Mouse (Mus musculus): ENCODE data around the gene Filip1l. TPM values are rescaled to one million over a fixed set of nuclear protein-coding genes. Genes with fewer than 3 reads are reported as not detected.

Filip1l gene
- polyA plus RNA-seq, 1 experiment from 2014 or later: 6.6 TPM

DNA sequence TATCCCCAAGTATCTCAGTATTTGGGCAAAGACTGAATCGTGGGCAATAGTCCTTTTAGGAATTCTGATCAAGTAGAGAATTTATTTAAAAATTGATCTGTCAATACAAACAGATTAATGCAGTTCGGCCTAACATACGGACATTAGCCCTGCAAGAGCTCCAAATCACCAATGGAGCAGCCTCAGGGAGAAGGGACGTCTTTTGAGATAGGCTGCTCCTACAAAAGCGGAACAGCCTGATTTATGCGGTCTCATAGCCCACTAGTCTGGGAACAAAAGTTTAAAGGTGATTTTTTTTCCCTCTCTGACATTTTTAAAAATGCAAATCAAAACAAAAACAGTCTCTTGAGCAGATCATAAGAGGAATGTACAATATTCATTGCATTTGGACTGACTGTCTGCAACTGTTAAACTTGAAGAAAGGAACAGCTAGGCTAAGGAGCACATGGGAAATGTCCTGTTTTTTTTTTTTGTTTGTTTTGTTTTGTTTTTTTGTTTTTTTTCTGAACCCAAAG lies 202.1 kb downstream of the Filip1l start:
- H3K9me3 ChIP-seq: no peaks in the 10 kb centered on the region
- H3K36me3 ChIP-seq (replicated peaks): no peaks in the 10 kb centered on the region
- H3K4me3 ChIP-seq (replicated peaks): no peak overlapping the region
- no peaks in the 10 kb centered on the region for H3K4me1 ChIP-seq
- no peak overlapping the region for H3K27ac ChIP-seq
- no peaks in the 10 kb centered on the region for H3K27me3 ChIP-seq
- no peak overlapping the region for H3K4me2 ChIP-seq
- H3K9ac ChIP-seq: no peak overlapping the region
- WGBS: 80% methylated on average over 6 of the region's 6 CpGs
- ATAC-seq (ENCODE audit: low FRiP score): no peak

DNA sequence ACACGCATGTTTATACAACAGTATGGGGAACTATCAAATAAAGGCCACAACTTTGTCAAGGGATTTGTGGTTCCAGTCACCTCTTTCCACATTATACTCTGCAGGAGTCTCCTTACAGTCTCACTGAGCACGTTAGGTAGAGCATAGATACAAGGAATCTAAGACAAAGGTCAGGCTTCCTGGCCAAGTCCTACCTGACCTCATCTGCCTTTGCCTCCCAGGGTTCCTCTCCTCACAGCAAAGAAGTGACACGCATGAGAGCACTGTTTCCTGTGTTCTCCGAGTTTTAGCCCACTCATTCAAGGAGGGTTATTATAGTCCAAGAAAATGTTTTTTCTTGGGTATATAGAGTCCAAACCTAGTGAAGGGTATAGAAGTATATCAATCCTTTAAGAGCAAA lies 202.8 kb downstream of the Filip1l start:
- H3K4me3 ChIP-seq (replicated peaks): no peak overlapping the region
- no peak for ATAC-seq (ENCODE audit: low FRiP score)
- WGBS: 68% methylated on average over 4 of the region's 4 CpGs

DNA sequence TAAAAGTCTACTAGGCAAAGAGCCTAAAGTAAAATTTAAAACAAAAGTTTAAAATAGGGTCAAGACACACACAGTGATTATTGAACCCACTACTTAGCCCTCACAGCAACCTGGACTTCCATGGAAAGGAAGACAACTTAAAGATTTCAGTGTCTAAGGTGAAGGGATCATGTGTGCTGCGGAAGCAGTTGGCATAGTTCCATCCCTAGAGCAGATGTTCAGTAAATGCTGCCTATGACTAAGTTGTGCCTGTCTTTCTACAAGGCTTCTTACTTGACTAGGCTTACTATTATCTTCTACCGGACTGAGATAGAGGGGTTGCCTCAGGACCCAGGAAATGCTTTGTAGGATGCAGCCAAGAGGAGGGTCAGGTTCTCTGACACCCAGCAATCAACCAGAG lies 203.4 kb downstream of the Filip1l start:
- no peaks in the 10 kb centered on the region for H3K36me3 ChIP-seq (replicated peaks)
- no peak overlapping the region for H3K4me3 ChIP-seq (replicated peaks)
- ATAC-seq (ENCODE audit: low FRiP score): no peak
- WGBS: 91% methylated on average over 2 of the region's 2 CpGs
- H3K9ac ChIP-seq: no peak overlapping the region
- no peak overlapping the region for H3K4me2 ChIP-seq
- no peaks in the 10 kb centered on the region for H3K4me1 ChIP-seq
- H3K9me3 ChIP-seq: no peaks in the 10 kb centered on the region
- no peak overlapping the region for H3K27ac ChIP-seq
- H3K27me3 ChIP-seq: no peaks in the 10 kb centered on the region

More for the DNA sequence above, 202.8 kb downstream of the Filip1l start:
- H3K9ac ChIP-seq: no peak overlapping the region
- H3K9me3 ChIP-seq: no peaks in the 10 kb centered on the region
- no peaks in the 10 kb centered on the region for H3K4me1 ChIP-seq
- H3K4me2 ChIP-seq: no peak overlapping the region
- H3K36me3 ChIP-seq (replicated peaks): no peaks in the 10 kb centered on the region
- H3K27me3 ChIP-seq: no peaks in the 10 kb centered on the region
- H3K27ac ChIP-seq: no peak overlapping the region

DNA sequence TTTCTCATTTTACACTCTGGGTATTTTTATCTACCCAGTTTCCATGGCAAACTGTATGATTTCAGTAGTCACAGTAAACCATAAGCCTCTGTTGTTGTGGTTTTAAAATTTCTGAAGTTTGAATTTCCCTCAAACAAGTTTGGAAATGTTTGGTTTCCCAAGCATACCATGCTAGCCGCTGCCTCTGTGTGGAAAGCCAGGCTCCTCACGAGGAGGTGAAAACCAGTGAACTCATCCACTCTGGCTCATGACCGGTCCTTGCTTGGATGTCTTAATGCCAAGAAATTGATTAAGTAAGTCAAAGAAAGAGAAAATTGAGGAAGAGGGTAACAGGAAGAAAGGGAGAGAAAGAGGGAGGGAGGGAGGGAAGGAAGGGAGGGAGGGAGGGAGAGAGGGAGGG lies 205.4 kb downstream of the Filip1l start:
- Histone ChIP-seq H3K4me1 (no peaks in the 10 kb centered on the region), H3K27ac (no peak overlapping the region), H3K9me3 (no peaks in the 10 kb centered on the region), H3K4me3 (replicated peaks) (no peak overlapping the region), H3K9ac (no peak overlapping the region), H3K4me2 (no peak overlapping the region), H3K27me3 (no peaks in the 10 kb centered on the region), H3K36me3 (replicated peaks) (no peaks in the 10 kb centered on the region)
- ATAC-seq (ENCODE audit: low FRiP score): no peak
- 83% methylated on average over 3 of the region's 3 CpGs for WGBS

DNA sequence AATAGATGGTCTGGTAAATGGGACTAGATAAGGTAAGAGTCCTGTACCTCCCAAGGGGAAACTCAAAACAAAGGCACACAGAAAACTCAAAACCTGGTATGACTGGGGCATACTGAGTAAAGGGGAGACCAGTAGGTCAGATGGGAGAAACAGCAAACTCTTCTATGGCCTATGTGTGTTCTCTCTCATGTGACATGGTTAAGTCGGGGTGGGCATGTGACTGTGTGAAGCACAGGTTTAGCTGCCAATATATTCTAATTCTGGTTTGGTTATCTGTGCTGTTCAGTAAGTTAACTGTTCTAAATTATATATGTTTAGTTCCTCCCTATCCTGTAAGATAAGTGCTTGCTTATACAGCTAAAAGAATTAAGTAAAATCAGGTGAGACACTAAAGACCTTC lies 207.3 kb downstream of the Filip1l start:
- ATAC-seq (ENCODE audit: low FRiP score): no peak
- H3K36me3 ChIP-seq (replicated peaks): no peaks in the 10 kb centered on the region
- H3K4me3 ChIP-seq (replicated peaks): no peak overlapping the region
- H3K9ac ChIP-seq: no peak overlapping the region
- H3K27ac ChIP-seq: no peak overlapping the region
- no peak overlapping the region for H3K4me2 ChIP-seq
- no peaks in the 10 kb centered on the region for H3K27me3 ChIP-seq
- H3K9me3 ChIP-seq: no peaks in the 10 kb centered on the region
- H3K4me1 ChIP-seq: no peaks in the 10 kb centered on the region
- 85% methylated on average over 1 of the region's 1 CpGs for WGBS

DNA sequence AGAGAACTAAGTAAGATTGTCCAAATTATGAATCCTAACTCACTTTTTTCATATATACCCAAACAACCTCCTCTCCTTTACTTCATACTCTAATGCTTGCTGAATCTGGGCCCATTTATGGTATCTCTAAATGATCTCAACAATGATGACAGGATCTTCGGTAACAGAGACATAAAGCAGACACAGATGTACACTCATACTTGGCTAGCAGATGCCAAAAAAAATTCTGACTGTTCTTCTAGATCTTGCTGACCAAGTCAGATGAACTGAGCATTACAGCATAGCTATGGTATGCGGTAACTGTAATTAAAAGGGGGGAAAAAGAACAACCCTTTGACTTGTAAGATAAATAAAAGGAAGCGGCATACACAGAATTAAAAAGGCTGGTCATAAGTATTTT lies 210.6 kb downstream of the Filip1l start:
- Histone ChIP-seq H3K9ac (no peak overlapping the region), H3K4me1 (no peaks in the 10 kb centered on the region), H3K27me3 (no peaks in the 10 kb centered on the region), H3K9me3 (no peaks in the 10 kb centered on the region), H3K4me2 (no peak overlapping the region), H3K36me3 (replicated peaks) (no peaks in the 10 kb centered on the region), H3K27ac (no peak overlapping the region), H3K4me3 (replicated peaks) (no peak overlapping the region)
- no peak for ATAC-seq (ENCODE audit: low FRiP score)
- 87% methylated on average over 3 of the region's 3 CpGs for WGBS

DNA sequence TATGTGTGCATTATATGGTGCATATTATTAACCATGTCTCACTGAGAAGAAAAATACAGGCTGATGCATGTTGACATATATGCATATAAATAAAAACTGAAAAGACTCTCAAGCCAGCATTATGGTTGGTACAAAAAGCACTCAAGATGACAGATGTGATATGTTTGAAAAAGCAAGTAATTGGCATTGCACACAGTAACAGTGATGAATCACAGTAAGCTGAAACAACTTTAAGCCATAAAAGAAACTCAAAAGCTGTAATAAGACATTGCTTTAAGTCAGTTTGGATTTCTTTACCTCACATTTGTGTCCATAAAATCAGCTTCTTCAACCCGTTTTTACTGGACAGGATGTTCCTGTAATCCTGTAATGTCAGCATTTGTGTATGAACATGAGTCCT lies 211.9 kb downstream of the Filip1l start:
- ATAC-seq (ENCODE audit: low FRiP score): no peak
- Histone ChIP-seq H3K27ac (no peak overlapping the region), H3K27me3 (no peaks in the 10 kb centered on the region), H3K9ac (no peak overlapping the region), H3K36me3 (replicated peaks) (no peaks in the 10 kb centered on the region), H3K4me2 (no peak overlapping the region), H3K9me3 (no peaks in the 10 kb centered on the region), H3K4me3 (replicated peaks) (no peak overlapping the region), H3K4me1 (no peaks in the 10 kb centered on the region)
- 79% methylated on average over 1 of the region's 1 CpGs for WGBS

DNA sequence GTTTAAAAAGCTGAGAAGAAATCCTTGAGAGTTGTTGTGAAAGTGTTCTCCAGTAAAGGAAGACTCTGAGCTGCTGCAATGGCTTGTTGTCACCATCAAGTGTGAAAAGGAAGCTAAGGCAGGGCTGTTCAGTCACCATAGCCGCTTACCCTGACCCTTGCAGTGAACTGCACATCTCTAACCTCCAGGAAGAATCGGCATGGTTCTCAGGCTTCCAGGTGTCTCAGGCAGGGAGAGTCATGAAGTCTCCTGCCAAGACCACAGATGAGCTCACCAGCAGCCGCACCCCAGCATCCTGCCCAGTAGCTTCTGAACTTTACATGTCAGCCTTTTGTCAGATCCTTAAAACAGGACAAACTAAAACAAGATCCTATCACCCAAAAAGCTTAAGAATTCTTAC lies 213.3 kb downstream of the Filip1l start:
- Histone ChIP-seq H3K4me3 (replicated peaks) (no peak overlapping the region), H3K4me2 (no peak overlapping the region), H3K9me3 (no peaks in the 10 kb centered on the region), H3K27me3 (no peaks in the 10 kb centered on the region), H3K4me1 (no peaks in the 10 kb centered on the region), H3K9ac (no peak overlapping the region), H3K27ac (no peak overlapping the region), H3K36me3 (replicated peaks) (no peaks in the 10 kb centered on the region)
- WGBS: 93% methylated on average over 3 of the region's 3 CpGs
- ATAC-seq (ENCODE audit: low FRiP score): no peak

DNA sequence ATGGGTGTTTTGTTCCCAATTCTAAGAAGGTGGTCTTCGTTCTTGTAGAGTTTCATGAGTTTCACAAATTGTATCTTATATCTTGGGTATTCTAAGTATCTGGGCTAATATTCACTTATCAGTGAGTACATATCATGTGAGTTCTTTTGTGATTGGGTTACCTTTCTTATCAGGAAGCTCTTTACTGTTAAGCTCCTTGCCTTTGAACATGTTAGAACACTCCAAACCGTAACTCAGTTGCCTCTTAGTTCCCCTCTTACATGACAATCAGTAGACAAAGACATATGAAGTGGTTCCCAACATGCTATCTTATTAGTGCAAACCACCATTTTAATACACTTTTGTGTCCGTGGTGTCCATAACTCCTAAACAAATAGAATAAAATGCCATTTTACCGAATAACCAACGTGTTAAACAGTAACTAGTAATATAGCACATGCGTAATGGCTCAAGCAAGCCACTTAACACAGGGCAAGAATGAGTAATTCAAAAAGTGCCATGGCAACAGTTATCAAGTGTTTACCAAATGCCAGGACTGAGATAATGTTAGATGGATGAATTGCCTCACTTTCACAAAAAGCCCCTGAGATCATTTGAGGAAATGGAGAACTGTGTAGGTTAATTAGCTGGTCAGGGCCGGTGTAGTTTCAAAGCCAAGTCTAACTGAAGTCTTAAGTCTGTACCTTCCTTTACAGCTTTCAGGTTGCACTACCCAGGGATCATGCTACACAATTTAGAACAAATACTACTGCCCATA lies 215.9 kb downstream of the Filip1l start:
- WGBS: 88% methylated on average over 7 of the region's 7 CpGs

DNA sequence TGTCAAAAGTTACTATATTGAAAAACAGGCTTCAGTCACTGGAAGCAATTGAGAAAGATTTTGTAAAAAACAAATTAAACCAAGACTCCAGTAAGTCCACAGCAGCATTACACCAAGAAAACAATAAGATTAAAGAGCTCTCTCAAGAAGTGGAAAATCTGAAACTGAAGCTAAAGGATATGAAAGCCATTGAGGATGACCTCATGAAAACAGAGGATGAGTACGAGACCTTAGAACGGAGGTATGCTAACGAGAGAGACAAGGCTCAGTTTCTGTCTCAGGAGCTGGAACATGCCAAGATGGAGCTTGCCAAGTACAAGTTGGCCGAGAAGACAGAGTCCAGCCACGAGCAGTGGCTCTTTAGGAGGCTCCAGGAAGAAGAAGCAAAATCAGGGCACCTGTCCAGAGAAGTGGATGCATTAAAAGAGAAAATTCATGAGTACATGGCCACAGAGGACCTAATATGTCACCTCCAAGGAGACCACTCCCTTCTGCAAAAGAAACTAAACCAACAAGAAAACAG lies 218.0 kb downstream of the Filip1l start:
- Histone ChIP-seq H3K36me3 (replicated peaks) (no peaks in the 10 kb centered on the region), H3K27ac (no peak overlapping the region), H3K9ac (no peak overlapping the region), H3K4me2 (no peak overlapping the region), H3K4me1 (no peaks in the 10 kb centered on the region), H3K9me3 (no peaks in the 10 kb centered on the region), H3K4me3 (replicated peaks) (no peak overlapping the region), H3K27me3 (no peaks in the 10 kb centered on the region)
- WGBS: 83% methylated on average over 5 of the region's 5 CpGs
- no peak for ATAC-seq (ENCODE audit: low FRiP score)

More for the DNA sequence above, 215.9 kb downstream of the Filip1l start:
- H3K9ac ChIP-seq: no peak overlapping the region
- ATAC-seq (ENCODE audit: low FRiP score): no peak
- no peak overlapping the region for H3K27ac ChIP-seq
- no peaks in the 10 kb centered on the region for H3K4me1 ChIP-seq
- H3K36me3 ChIP-seq (replicated peaks): no peaks in the 10 kb centered on the region
- no peaks in the 10 kb centered on the region for H3K9me3 ChIP-seq
- H3K4me3 ChIP-seq (replicated peaks): no peak overlapping the region
- no peak overlapping the region for H3K4me2 ChIP-seq
- H3K27me3 ChIP-seq: no peaks in the 10 kb centered on the region

DNA sequence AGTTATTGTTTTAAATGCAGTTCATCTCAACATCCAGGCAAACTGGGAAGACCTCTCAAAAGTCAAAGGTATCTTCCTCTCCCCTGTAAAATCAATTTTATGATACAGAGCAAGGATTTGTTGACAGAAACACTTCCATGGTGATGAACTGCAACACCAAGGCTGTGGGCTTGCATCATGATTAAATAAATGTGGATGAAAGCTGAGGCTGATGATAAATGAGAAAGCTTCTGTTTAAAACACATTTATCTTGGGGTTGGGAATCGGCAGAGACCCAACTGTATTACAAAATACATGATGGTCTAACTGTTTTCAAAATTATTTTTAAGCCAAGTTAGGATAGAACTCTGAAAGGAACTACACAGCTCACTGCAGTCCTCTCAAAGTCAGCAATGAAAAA lies 220.9 kb downstream of the Filip1l start:
- Histone ChIP-seq H3K9ac (no peak overlapping the region), H3K27me3 (no peaks in the 10 kb centered on the region), H3K4me3 (replicated peaks) (no peak overlapping the region), H3K4me2 (no peak overlapping the region), H3K4me1 (no peaks in the 10 kb centered on the region), H3K27ac (no peak overlapping the region), H3K36me3 (replicated peaks) (no peaks in the 10 kb centered on the region), H3K9me3 (no peaks in the 10 kb centered on the region)
- WGBS: 93% methylated on average over 1 of the region's 1 CpGs
- no peak for ATAC-seq (ENCODE audit: low FRiP score)

DNA sequence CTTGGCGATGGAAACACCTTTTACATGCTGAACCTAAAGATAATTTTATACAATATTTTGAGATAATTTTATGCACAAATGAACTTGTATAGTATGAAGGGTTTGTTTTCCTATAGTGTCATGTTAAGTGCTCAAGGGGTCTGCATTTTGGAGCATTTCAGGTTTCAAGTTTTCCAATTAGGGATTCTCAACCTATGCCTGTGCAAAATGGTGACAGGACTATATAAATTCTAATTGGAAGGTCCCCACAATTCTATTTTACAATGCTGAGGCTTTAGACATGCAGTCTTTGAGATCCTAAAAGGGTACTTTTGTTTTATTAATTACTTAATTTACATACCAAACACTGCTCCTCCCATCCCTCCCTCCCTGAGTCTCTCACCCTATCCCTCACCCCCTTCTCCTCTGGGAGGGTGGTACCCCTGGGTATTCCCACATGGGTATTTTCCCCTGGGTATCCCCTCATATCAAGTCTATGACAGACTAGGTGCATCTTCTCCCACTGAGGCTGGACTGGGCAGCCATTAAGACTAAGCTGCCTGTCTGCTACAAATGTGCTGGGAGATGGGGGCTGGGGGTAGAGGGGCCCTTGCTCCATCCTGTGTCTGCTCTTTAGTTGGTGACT lies 223.0 kb downstream of the Filip1l start:
- peak; percentile 60; the same call in 1 of the 2 replicates for ATAC-seq (ENCODE audit: low FRiP score)
- Histone ChIP-seq H3K27me3 (no peaks in the 10 kb centered on the region), H3K36me3 (replicated peaks) (no peaks in the 10 kb centered on the region), H3K4me3 (replicated peaks) (no peak overlapping the region), H3K9ac (no peak overlapping the region), H3K4me2 (no peak overlapping the region), H3K27ac (no peak overlapping the region), H3K9me3 (no peaks in the 10 kb centered on the region), H3K4me1 (no peaks in the 10 kb centered on the region)
- WGBS: 79% methylated on average over 1 of the region's 1 CpGs

DNA sequence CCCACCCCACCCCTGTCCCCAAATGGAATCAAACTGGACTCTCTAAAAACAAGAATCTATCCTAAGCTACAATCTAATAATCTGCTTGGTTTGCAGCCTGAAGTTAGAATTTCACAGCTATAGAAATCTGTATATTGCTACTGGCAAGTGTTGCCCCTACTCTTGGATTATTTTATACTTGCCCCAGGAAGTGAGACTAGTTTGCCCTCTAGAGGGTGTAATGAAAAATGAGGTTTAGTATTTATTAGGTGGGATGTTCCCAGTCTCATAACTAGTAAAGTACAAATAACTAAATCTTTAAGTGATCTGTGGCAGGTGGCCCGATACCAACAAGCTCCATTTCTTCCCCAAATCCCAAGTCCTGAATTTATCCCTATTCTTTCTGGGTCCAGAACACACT lies 224.6 kb downstream of the Filip1l start:
- ATAC-seq (ENCODE audit: low FRiP score): no peak
- Histone ChIP-seq H3K36me3 (replicated peaks) (no peaks in the 10 kb centered on the region), H3K27me3 (no peaks in the 10 kb centered on the region), H3K9me3 (no peaks in the 10 kb centered on the region), H3K4me1 (no peaks in the 10 kb centered on the region), H3K4me2 (no peak overlapping the region), H3K9ac (no peak overlapping the region), H3K27ac (no peak overlapping the region), H3K4me3 (replicated peaks) (no peak overlapping the region)
- 82% methylated on average over 1 of the region's 1 CpGs for WGBS
